Mouse (Mus musculus) olfactory bulb, adult 2 months (tissue): ENCODE data around the gene Gtf2h4. TPM values are rescaled to one million over a fixed set of nuclear protein-coding genes. Genes with fewer than 3 reads are reported as not detected.

Source experiments
- H3K27ac ChIP-seq: fragments of 200-500 bp; 2 replicates; pipeline ENCODE4 v1.5.1; 2012; ENCODE audit warnings: low read depth, low read length; ENCODE audit not compliant: insufficient read depth
- H3K4me1 ChIP-seq: fragments of 200-500 bp; 2 replicates; pipeline ENCODE4 v1.6.1; 2012; ENCODE audit warnings: low read length; ENCODE audit not compliant: control insufficient read depth, insufficient read depth
- H3K4me3 ChIP-seq: fragments of 200-500 bp; 2 replicates; pipeline ENCODE4 v1.5.1; 2012; ENCODE audit warnings: mild to moderate bottlenecking, low read depth, low read length, moderate library complexity; ENCODE audit not compliant: insufficient read depth
- CTCF ChIP-seq: fragments of 200-500 bp; IDR thresholded peaks from 2 replicates; pipeline ENCODE4 v1.5.1; 2012; ENCODE audit warnings: low read depth, mild to moderate bottlenecking, low read length, moderate library complexity; ENCODE audit not compliant: insufficient read depth
- POLR2A ChIP-seq: fragments of 200-500 bp; IDR thresholded peaks from 2 replicates; pipeline ENCODE4 v1.6.1; 2012; ENCODE audit warnings: mild to moderate bottlenecking, low read depth, low read length, moderate library complexity; ENCODE audit not compliant: insufficient read depth
- WGBS: fragments of 180-500 bp; shearing (Covaris S2); methylation state at CpG from one replicate; pipeline ENCODE4 v1.1.7; 2018; 5-methylcytosine and 5-hydroxymethylcytosine counted together
- polyA plus RNA-seq: library from polyadenylated mRNA; stranded (reverse); fragments of >200 nt; gene quantifications from 2 replicates; pipeline ENCODE4 v1.2.4, GENCODE M21; 2012; ENCODE audit warnings: low replicate concordance; ENCODE audit not compliant: missing spikeins, insufficient read depth, insufficient read length

Gene Gtf2h4
- polyA plus RNA-seq = not detected in 2 replicates

GRCm38 (mm10) chr17:35673416-35674035, at the start of gene Gtf2h4:
Gene Gtf2h4 (minus strand): TSS chr17:35673739.
- no peak for TF ChIP-seq CTCF
- TF ChIP-seq POLR2A = peak; percentile 35; the same call in 1 of the 2 replicates
- no peaks in the 10 kb centered on the region for H3K4me1 ChIP-seq
- 1% methylated on average over 23 of the region's 23 CpGs for WGBS
- no peak within 1 kb of the TSS for H3K27ac ChIP-seq
- H3K4me3 ChIP-seq = peak within 1 kb of the TSS; percentile 65

GRCm38 (mm10) chr17:35721676-35722075, 48.1 kb upstream of the Gtf2h4 start:
- TF ChIP-seq CTCF = no peak
- no peak for TF ChIP-seq POLR2A
- WGBS = 85% methylated on average over 8 of the region's 8 CpGs
- Histone ChIP-seq H3K4me1 (peaks cover 8% of the 10 kb centered on the region), H3K4me3 (no peak overlapping the region), H3K27ac (no peak overlapping the region)

DNA sequence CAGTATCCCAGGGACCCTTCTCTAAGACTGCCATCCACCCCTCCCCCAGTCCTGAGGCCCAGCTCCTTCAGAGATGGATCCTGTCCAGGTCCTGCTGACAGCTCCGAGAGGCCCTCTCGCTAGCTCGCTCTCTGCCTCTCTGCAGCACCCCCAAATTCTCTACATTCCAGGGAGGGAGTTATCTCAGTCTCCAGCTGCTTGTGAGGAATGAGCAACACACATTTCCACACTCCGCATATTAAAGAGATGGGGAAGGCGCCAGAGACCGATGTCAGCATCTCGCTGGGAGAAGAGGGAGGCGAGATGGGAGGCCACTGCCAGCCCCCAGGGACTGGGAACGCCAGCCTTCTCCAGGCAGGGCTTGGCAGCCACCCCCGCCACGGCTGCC, 46.8 kb upstream of the Gtf2h4 start:
- Histone ChIP-seq H3K4me1 (peaks cover 8% of the 10 kb centered on the region), H3K27ac (no peak overlapping the region), H3K4me3 (no peak overlapping the region)
- TF ChIP-seq POLR2A (no peak), CTCF (no peak)
- WGBS = 10% methylated on average over 11 of the region's 11 CpGs

GRCm38 (mm10) chr17:35719616-35720339, 46.2 kb upstream of the Gtf2h4 start:
- Histone ChIP-seq H3K4me1 (peaks cover 8% of the 10 kb centered on the region), H3K4me3 (no peak overlapping the region), H3K27ac (no peak overlapping the region)
- 72% methylated on average over 9 of the region's 9 CpGs for WGBS
- TF ChIP-seq POLR2A (no peak), CTCF (no peak)

DNA sequence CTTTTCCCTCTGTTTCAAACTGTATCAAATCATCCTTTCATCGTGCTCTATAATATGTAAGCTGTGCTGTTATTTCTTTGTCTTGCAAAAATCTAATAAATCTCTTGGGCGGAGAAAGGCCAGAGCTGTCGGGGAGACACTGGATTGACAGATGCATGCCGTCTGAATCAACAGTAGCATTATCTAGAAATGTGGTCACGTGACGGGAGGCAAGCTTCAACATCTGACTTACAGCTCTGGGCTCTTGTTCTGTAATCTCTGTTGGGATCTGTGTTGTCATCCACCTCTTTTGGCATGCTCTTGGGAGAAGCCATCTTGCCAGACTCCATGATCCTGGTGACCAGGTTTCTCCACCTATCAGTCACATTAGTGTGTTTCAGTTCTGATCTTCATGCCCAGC, 43.5 kb upstream of the Gtf2h4 start:
- Histone ChIP-seq H3K27ac (no peak overlapping the region), H3K4me3 (no peak overlapping the region), H3K4me1 (peaks cover 8% of the 10 kb centered on the region)
- TF ChIP-seq CTCF = no peak
- WGBS = 90% methylated on average over 6 of the region's 6 CpGs

DNA sequence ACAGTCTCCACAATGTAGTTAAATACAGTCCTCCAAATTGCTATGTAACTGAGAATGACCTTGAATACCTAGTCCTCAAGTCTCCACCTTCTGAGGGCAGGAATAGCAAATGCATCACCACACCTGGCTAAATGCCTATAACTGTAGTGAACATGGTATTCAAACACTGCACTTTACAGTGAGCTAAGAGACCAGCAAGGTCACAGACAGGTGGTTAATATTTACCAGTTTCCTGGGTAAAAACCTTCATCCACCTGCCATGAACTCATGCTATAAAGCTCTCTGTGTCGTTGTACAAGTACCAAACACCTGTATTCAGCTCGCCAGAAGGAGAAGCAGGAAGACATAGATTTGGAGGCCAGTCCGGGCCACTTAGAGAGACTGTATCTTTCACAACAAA, 42.6 kb upstream of the Gtf2h4 start:
- peaks cover 9% of the 10 kb centered on the region for H3K4me1 ChIP-seq
- H3K27ac ChIP-seq = no peak overlapping the region
- no peak for TF ChIP-seq CTCF
- no peak for TF ChIP-seq POLR2A
- H3K4me3 ChIP-seq = no peak overlapping the region
- WGBS = 94% methylated on average over 3 of the region's 3 CpGs

GRCm38 (mm10) chr17:35710705-35711347, 37.3 kb upstream of the Gtf2h4 start:
- no peak overlapping the region for H3K27ac ChIP-seq
- peaks cover 4% of the 10 kb centered on the region for H3K4me1 ChIP-seq
- TF ChIP-seq POLR2A = no peak
- no peak for TF ChIP-seq CTCF
- H3K4me3 ChIP-seq = no peak overlapping the region
- WGBS = 37% methylated on average over 8 of the region's 8 CpGs

DNA sequence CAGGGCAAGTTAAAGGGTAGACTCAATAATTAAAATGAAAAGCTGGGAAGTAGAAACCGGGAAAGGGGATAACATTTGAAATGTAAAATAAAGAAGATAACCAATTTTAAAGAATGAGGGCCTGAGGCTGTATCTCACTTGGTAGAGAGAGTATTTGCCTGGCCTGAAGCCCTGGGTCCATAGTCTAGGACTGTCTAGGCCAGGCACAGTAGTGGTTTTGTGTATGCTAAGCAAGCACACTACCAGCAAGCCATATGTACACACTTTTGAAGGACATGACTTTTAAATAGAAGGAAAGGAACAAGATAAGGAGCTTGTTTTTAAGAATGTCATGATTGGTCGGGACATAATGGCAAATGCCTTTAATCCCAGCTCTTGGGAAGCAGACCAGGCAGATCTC, 35.1 kb upstream of the Gtf2h4 start:
- Histone ChIP-seq H3K27ac (no peak overlapping the region), H3K4me1 (peaks cover 20% of the 10 kb centered on the region), H3K4me3 (no peak overlapping the region)
- WGBS = 86% methylated on average over 2 of the region's 2 CpGs
- TF ChIP-seq CTCF (no peak), POLR2A (no peak)

DNA sequence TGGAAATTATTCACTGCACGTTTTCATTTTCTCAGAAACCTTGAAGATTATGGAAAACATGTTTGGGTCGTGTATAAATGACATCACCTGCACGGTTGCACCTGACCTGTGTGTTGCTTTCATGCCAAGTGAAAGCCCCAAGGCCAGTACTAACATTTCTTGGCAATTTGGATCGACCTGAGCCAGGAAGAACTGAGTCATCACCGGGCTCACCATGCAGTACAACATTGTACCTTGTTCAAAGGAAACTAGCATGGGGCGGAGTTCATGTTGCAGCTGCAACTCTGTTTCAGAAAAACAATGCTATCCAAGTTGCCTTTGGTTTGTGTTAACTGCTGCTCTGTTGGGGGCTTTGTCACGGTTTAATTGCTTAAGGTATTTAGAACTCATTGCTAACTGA, 34.4 kb upstream of the Gtf2h4 start:
- no peak overlapping the region for H3K27ac ChIP-seq
- H3K4me1 ChIP-seq = peaks cover 22% of the 10 kb centered on the region
- no peak overlapping the region for H3K4me3 ChIP-seq
- TF ChIP-seq POLR2A = no peak
- no peak for TF ChIP-seq CTCF
- WGBS = 55% methylated on average over 7 of the region's 7 CpGs
